Mouse (Mus musculus): ENCODE data around the gene Dydc2. TPM values are rescaled to one million over a fixed set of nuclear protein-coding genes. Genes with fewer than 3 reads are reported as not detected.

Dydc2 gene
- not detected for total RNA-seq (2021)
- long read RNA-seq, experiment 1, result 0 reads
- long read RNA-seq, experiment 2, result 0 reads

DNA sequence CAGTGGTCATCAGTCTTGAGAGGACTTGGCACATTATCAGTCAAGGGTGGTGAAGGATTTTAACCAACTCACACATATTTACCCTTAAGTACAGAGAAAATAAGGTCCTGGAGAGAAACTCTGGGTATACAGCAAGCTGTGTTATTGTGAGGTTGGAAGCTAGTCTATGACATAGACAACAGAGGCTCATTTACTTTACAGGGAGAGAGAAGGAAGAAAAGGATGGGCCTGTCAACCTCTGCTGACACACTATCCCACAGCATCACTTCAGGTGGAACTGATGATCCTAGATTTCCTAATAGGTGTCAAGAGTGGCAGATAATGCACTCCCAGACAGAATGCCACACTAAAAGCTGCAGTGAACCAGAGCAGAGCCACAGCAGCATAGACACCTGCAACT lies at the start of gene Dydc2:
Gene Dydc2, minus strand, starts transcription at position 101 of the 400 bp plus-strand sequence.
- Histone ChIP-seq H3K27ac (no peak within 1 kb of the TSS), H3K4me3 (no peak within 1 kb of the TSS)
- TF ChIP-seq CTCF (IDR thresholded peaks at IDR 0.05), result no peak
- no peak for DNase-seq
- intact Hi-C loops (cut with DNase I), result no loop called here

- TF ChIP-seq CTCF (IDR thresholded peaks at IDR 0.05), result no peak
- intact Hi-C loops (cut with DNase I), result no loop called here
- Histone ChIP-seq H3K4me3 (no peak overlapping the region), H3K27ac (no peak overlapping the region)
- DNase-seq, result no peak
These were observed 47.3 kb upstream of the Dydc2 start for GRCm38 (mm10) chr14:41116271-41116670.

DNA sequence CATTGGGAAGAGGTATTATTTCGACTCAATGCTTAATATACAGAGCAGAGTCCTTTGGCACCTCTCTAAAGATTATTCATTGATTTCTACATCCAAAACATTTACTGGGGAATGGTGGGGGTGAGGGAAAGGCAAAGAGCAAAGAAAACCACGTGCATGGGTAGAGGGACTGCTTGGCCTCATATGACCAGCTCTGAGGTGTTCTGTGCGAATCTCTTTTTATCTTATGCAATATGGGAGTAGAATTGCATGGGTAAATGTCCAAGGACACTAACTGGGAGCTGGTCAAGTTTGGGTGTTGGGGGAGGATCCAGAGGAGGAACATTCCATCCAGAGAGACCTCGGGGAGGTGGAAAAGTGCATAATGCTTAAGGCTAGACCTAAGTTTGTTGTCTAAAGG lies 43.9 kb upstream of the Dydc2 start:
- no peak for DNase-seq
- H3K27ac ChIP-seq, result no peak overlapping the region
- TF ChIP-seq CTCF (IDR thresholded peaks at IDR 0.05), result no peak
- H3K4me3 ChIP-seq, result no peak overlapping the region
- intact Hi-C loops (cut with DNase I), result no loop called here

DNA sequence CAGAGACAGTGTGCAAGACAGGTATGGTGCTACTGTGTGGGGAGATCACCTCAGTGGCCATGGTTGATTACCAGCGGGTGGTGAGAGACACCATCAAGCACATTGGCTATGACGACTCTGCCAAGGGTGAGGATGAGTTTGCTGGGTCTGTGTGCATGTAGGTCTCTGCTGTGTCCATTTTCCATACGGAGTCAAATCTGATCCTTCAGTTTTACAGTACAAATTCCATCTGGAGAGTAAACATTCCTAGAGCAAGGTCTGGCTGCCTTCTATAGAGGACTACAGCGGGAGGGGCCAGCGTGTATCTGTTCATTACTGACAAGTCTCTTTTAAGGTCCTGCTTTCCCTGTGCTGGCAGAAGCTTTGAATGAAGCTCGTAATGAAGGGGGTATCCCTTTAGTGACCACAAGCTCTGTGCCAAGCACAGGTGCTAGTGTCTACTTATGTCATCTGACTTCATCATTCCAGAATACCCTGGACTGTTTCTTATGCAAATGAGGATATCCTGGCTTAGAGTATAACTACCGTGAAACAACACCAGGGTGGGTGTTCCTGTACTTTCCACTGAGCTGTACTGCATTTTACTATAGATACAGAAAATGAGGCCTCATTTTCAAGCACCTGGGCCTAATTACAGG lies 42.1 kb upstream of the Dydc2 start:
- no peak for DNase-seq
- no peak for TF ChIP-seq CTCF (IDR thresholded peaks at IDR 0.05)
- Histone ChIP-seq H3K27ac (no peak overlapping the region), H3K4me3 (no peak overlapping the region)
- intact Hi-C loops (cut with DNase I), result no loop called here

- no peak within 1 kb of the TSS for H3K4me3 ChIP-seq
These were observed 35.9 kb upstream of the Dydc2 start, which contains the start of gene Mat1a for GRCm38 (mm10) chr14:41104853-41105444. Gene Mat1a (plus strand): TSS chr14:41105035.

DNA sequence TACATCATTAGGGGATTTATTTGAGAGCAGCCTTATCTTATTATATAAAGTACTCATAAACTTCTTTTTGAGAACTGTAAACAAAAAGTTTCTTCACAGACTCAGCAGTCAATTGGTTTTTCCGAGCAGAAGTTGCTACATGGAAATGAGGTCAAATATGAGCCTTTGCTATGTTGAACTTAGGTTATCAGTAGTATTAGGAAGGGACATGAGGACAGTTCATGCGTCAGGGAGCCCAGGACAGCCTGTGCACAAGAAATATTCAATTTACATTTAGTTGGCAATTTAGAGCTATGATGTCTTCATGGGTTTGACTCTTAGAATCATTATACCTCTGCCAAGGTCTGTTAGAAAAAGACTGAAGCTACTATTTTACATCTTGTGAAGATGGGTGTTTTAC lies 33.3 kb upstream of the Dydc2 start:
- no peak for DNase-seq
- Histone ChIP-seq H3K4me3 (no peak overlapping the region), H3K27ac (no peak overlapping the region)
- intact Hi-C loops (cut with DNase I), result no loop called here
- no peak for TF ChIP-seq CTCF (IDR thresholded peaks at IDR 0.05)

More at GRCm38 (mm10) chr14:41104853-41105444, 35.9 kb upstream of the Dydc2 start, which contains the start of gene Mat1a:
- no peak for DNase-seq
- TF ChIP-seq CTCF (IDR thresholded peaks at IDR 0.05), result no peak
- intact Hi-C loops (cut with DNase I), result no loop called here
- H3K27ac ChIP-seq, result no peak within 1 kb of the TSS

GRCm38 (mm10) chr14:41101242-41101641 lies 32.2 kb upstream of the Dydc2 start:
- no peak for TF ChIP-seq CTCF (IDR thresholded peaks at IDR 0.05)
- no peak overlapping the region for H3K27ac ChIP-seq
- DNase-seq, result no peak
- intact Hi-C loops (cut with DNase I), result no loop called here
- no peak overlapping the region for H3K4me3 ChIP-seq

- intact Hi-C loops (cut with DNase I), result no loop called here
- no peak overlapping the region for H3K27ac ChIP-seq
- DNase-seq, result no peak
- H3K4me3 ChIP-seq, result no peak overlapping the region
- TF ChIP-seq CTCF (IDR thresholded peaks at IDR 0.05), result no peak
These were observed 31.7 kb upstream of the Dydc2 start for GRCm38 (mm10) chr14:41100712-41101111.

GRCm38 (mm10) chr14:41098726-41099125 lies 29.7 kb upstream of the Dydc2 start:
- no peak for TF ChIP-seq CTCF (IDR thresholded peaks at IDR 0.05)
- DNase-seq, result no peak
- Histone ChIP-seq H3K27ac (no peak overlapping the region), H3K4me3 (no peak overlapping the region)
- intact Hi-C loops (cut with DNase I), result no loop called here

DNA sequence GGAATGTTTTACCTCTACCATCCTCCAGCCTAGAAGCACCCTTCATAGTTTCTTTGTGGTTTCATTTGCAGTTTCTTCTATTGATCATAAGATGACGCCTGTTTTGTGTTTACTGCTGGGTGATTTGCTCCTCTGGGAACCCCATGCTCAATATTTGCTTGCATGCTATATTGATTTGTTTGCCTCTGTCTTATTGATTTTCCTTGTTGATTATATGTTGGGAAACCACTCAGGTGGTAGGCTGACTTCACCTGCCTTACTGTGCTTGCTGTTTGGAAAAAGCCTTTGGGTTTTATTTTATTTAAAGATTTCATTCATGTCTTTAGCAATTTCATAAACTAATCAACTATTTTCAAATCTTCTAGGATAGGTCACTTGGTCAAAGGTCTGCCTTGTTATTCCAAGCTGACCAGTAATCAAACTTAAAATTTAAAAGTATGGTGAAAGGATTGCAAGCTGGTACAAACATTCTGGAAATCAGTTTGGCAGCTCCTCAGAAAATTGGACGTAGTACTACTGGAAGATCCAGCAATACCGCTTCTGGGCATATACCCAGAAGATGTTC lies 27.4 kb upstream of the Dydc2 start:
- no peak overlapping the region for H3K27ac ChIP-seq
- intact Hi-C loops (cut with DNase I), result no loop called here
- H3K4me3 ChIP-seq, result no peak overlapping the region
- DNase-seq, result no peak
- TF ChIP-seq CTCF (IDR thresholded peaks at IDR 0.05), result no peak

DNA sequence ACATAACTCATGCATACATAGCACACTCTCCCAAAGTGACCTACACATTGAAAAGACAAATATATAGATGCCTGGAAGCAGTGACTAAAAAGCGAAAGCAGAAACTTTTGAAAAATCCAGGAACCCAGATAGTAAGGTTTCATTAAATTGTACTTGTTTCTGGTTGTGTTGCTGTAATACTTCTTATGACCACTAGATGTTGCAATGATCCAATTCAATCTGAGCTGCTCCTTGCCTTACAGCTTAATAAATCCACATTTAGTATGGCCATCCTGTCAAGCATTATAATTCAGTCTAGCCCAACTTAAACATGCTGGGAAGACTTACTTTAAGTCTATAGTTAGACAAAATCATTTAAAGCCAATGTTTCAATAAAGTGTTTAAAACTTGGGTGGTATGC lies 25.1 kb upstream of the Dydc2 start:
- intact Hi-C loops (cut with DNase I), result no loop called here
- peak; percentile 54 for TF ChIP-seq CTCF (IDR thresholded peaks at IDR 0.05)
- Histone ChIP-seq H3K4me3 (no peak overlapping the region), H3K27ac (no peak overlapping the region)
- DNase-seq, result no peak

GRCm38 (mm10) chr14:41090777-41091176 lies 21.8 kb upstream of the Dydc2 start:
- TF ChIP-seq CTCF (IDR thresholded peaks at IDR 0.05), result peak; percentile 43
- Histone ChIP-seq H3K4me3 (no peak overlapping the region), H3K27ac (no peak overlapping the region)
- intact Hi-C loops (cut with DNase I), result no loop called here
- DNase-seq, result no peak

GRCm38 (mm10) chr14:41087509-41087908 lies 18.5 kb upstream of the Dydc2 start:
- DNase-seq, result no peak
- Histone ChIP-seq H3K27ac (no peak overlapping the region), H3K4me3 (no peak overlapping the region)
- peak; percentile 41; the same call in 1 of the 2 replicates for TF ChIP-seq CTCF (IDR thresholded peaks at IDR 0.05)
- intact Hi-C loops (cut with DNase I), result no loop called here

Measured in gastrocnemius, adult 2 months (tissue).